Mouse (Mus musculus): ENCODE measurements around the gene Socs1.

The Socs1 gene

GRCm38 (mm10) chr16:10763540-10764264 is 21.6 kb downstream of the Socs1 start:
- no peak for DNase-seq (ENCODE audit: low read depth, low spot score)

GRCm38 (mm10) chr16:10762569-10763180 is 22.7 kb downstream of the Socs1 start:
- DNase-seq (ENCODE audit: low read depth, low spot score): no peak

GRCm38 (mm10) chr16:10761182-10761581 is 24.2 kb downstream of the Socs1 start:
- DNase-seq (ENCODE audit: low read depth, low spot score): no peak

- no peak for DNase-seq (ENCODE audit: low read depth, low spot score)
Measured at GRCm38 (mm10) chr16:10756168-10756567, 29.2 kb downstream of the Socs1 start.

- DNase-seq (ENCODE audit: low read depth, low spot score): no peak
Measured at GRCm38 (mm10) chr16:10754521-10755296, 30.6 kb downstream of the Socs1 start.

- no peak for DNase-seq (ENCODE audit: low read depth, low spot score)
Measured at GRCm38 (mm10) chr16:10749824-10750223, 35.5 kb downstream of the Socs1 start.

- DNase-seq (ENCODE audit: low read depth, low spot score): no peak
Measured at GRCm38 (mm10) chr16:10749226-10749625, 36.1 kb downstream of the Socs1 start.

- DNase-seq (ENCODE audit: low read depth, low spot score): no peak
Measured at GRCm38 (mm10) chr16:10741082-10741481, 44.3 kb downstream of the Socs1 start.

- no peak for DNase-seq (ENCODE audit: low read depth, low spot score)
Measured at GRCm38 (mm10) chr16:10739854-10740398, 45.4 kb downstream of the Socs1 start.

GRCm38 (mm10) chr16:10738866-10739265 is 46.5 kb downstream of the Socs1 start:
- no peak for DNase-seq (ENCODE audit: low read depth, low spot score)

GRCm38 (mm10) chr16:10737571-10737970 is 47.8 kb downstream of the Socs1 start:
- DNase-seq (ENCODE audit: low read depth, low spot score): no peak

- no peak for DNase-seq (ENCODE audit: low read depth, low spot score)
Measured at GRCm38 (mm10) chr16:10736364-10736763, 49.0 kb downstream of the Socs1 start.

- no peak for DNase-seq (ENCODE audit: low read depth, low spot score)
Measured at GRCm38 (mm10) chr16:10735781-10736180, 49.6 kb downstream of the Socs1 start.

- DNase-seq (ENCODE audit: low read depth, low spot score): no peak
Measured at GRCm38 (mm10) chr16:10732421-10732820, 52.9 kb downstream of the Socs1 start.

Measured in brain, embryonic 18.5 days (tissue).